Mouse (Mus musculus) macrophage (primary cell): ENCODE results near the gene Cdk20. TPM values are rescaled to one million over a fixed set of nuclear protein-coding genes. Genes with fewer than 3 reads are reported as not detected.
"Not testable (repeated sequence)": the region's sequence is repeated elsewhere in the genome, so short reads cannot be mapped to it uniquely, and the experiment has no call there.

Experiments used
- H3K27ac ChIP-seq: fragments of 350-480 bp; formaldehyde crosslinking; 2 replicates; pipeline ENCODE4 v1.9.0; 2021
- H3K36me3 ChIP-seq: fragments of 350-480 bp; formaldehyde crosslinking; 2 replicates; pipeline ENCODE4 v1.9.0; 2021; ENCODE audit errors: inconsistent target
- H3K4me3 ChIP-seq: fragments of 350-480 bp; formaldehyde crosslinking; 2 replicates; pipeline ENCODE4 v1.9.0; 2021; ENCODE audit errors: inconsistent target
- H3K79me2 ChIP-seq: fragments of 350-480 bp; formaldehyde crosslinking; 2 replicates; pipeline ENCODE4 v1.9.0; 2021; ENCODE audit errors: inconsistent target
- WGBS: methylation state at CpG from one replicate; pipeline ENCODE4 v1.1.7; 2026; ENCODE audit warnings: inconsistent platforms; ENCODE audit not compliant: missing documents; 5-methylcytosine and 5-hydroxymethylcytosine counted together
- polyA plus RNA-seq: library from polyadenylated mRNA; stranded (reverse); fragments of 250-400 nt; gene quantifications from 3 replicates; pipeline ENCODE4 v1.2.4, GENCODE M21; 2018; ENCODE audit warnings: inconsistent platforms

Gene Cdk20
- polyA plus RNA-seq, 1 experiment from 2014 or later = 11.3 TPM

DNA sequence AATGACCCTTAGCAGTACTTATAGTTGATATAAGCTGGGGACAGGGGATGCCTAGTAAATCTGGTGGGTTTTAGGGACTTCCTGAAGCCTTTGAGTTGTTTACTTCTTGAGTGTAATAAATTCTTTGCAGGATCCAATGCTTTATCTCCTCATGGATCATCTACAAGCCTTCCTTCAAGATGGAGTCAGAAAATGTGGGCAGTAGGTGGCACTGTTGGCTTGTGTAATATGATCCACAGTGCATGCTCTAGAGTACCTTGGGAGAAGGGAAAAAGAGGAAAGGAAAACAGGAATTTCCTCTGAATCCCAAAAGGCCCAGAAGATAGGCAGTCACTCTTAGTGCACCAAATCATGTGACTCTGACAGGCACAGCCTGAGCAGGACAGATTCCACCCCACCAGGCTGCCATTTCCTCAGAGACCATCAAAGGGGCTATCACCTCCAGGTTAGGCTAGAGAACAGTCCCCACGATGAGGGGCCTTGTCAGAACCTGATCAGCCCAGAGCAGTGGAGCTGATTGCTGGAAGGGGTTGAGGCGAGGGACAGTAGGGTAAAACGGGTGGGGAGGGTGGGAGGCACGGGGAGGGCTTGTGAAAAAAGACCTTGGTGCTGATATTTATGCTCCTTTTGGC, 11.3 kb downstream of the Cdk20 start:
- no peak overlapping the region for H3K4me3 ChIP-seq
- no peak overlapping the region for H3K27ac ChIP-seq
- peaks cover 10% of the 10 kb centered on the region for H3K36me3 ChIP-seq
- 67% methylated on average over 4 of the region's 4 CpGs for WGBS
- H3K79me2 ChIP-seq = no peaks in the 10 kb centered on the region

DNA sequence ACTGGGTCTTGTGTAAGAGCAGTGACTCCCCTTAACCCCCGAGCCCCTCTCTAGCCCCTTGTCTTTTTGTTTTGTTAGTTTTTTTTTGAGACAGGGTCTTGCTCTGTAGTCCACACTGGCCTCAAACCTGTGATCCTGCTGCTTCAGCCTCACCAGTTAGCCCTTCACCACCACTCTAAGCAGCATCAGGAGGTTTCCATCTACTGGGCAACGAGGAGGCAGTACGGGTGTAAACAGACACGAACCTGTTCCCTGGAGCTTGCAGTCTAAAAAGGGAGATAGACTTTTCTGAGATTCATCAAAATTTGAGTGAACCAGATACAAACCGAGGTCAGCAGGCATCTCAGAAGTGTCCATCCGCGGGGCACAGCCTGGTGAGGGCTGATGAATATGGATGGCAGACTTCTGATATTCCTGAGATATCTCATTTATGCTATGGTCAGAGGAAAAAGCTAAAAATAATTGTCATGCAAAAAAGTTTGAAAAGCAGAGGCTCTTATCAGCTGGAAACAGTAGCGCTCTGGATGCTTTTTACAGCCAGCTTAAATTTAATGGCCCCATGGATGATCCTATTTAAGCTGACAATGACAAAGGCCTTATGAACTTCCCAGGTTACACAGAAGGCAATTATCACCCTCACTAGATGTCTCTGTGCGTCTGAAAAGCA, 13.3 kb downstream of the Cdk20 start:
- 84% methylated on average over 9 of the region's 9 CpGs for WGBS

DNA sequence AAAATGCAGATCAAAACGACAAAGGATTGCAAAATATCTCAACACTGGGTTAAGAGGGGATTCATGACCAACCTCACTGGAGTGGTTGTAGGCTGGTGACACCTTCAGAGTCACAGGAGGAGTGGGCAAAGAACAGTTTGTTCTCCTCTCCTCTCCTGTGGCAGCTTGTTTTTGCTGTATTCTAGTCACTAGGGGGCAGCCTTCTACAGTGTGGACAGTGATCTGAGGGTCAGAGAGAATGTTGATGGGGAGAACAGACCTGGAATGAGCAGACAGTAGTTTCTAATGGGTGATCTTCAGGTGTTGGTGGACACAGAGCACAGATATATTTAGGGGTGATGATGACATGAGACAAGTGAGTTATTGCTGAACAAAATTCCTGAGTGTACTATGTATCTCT, 15.8 kb downstream of the Cdk20 start:
- Histone ChIP-seq H3K4me3 (no peak overlapping the region), H3K36me3 (no peaks in the 10 kb centered on the region), H3K79me2 (no peaks in the 10 kb centered on the region), H3K27ac (no peak overlapping the region)
- WGBS = 7% methylated on average over 1 of the region's 1 CpGs

More for the DNA sequence above, 13.3 kb downstream of the Cdk20 start:
- Histone ChIP-seq H3K36me3 (0 out of 2 replicates have a peak, but pooled peaks cover 3% of the 10 kb centered on the region), H3K79me2 (no peaks in the 10 kb centered on the region), H3K27ac (no peak overlapping the region), H3K4me3 (no peak overlapping the region)

DNA sequence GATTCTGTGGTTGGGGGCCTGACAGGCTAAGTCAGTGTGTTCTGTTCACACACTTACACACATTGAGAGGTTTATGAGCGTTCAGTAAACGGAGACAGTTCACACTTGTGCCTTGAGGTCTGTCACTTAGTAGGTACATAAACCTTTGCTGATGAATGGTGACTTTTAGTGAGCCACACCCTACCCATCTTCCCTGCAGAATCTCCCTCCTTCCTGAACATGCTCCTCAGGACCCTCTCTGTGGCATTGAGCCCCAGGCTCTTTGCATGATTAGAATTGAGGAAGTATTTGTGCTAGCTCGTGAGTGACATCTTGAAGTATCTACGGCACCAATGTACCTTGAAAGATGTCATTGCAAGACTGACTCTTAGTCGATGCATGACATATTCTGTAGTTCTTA, 16.6 kb downstream of the Cdk20 start:
- no peak overlapping the region for H3K27ac ChIP-seq
- H3K36me3 ChIP-seq = no peaks in the 10 kb centered on the region
- H3K79me2 ChIP-seq = no peaks in the 10 kb centered on the region
- WGBS = 69% methylated on average over 5 of the region's 5 CpGs
- H3K4me3 ChIP-seq = no peak overlapping the region

DNA sequence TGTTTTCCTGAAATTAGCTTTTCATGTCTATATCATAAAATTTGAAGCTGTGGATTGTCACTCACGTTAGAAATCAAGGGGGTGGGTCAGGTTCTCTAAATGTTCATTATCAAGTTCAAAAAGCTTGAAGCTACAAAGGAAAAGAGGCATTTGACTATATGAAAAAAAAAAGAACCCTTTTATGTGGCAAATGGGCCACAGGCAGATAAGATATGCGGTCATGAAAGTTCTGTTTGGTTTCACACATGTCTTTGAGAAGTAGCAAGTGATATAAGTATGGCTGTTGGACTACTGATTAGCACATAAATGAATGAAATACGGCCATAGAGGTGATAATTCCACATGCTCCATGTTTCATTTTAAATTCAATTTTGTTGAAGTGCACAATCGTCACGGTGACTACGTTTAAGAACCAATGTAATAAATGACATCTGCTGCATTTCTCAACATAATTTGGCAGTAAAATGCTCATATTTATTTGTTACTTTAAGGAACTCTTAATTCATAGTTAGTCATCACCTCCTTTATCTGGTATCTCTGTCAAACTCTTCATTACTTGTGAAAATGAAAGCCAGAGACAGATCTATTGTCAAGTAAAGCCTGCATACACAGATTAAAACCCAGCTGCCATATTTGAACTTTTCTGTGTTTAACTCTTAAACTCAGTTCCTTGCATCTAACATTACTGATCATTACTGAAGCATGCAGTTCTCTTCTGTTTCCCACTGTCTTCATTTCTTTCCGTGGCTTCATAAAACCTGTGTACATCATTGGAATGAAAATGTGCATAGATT, 18.1 kb downstream of the Cdk20 start:
- H3K79me2 ChIP-seq = no peaks in the 10 kb centered on the region
- no peak overlapping the region for H3K4me3 ChIP-seq
- no peaks in the 10 kb centered on the region for H3K36me3 ChIP-seq
- no peak overlapping the region for H3K27ac ChIP-seq
- WGBS = 78% methylated on average over 7 of the region's 7 CpGs

DNA sequence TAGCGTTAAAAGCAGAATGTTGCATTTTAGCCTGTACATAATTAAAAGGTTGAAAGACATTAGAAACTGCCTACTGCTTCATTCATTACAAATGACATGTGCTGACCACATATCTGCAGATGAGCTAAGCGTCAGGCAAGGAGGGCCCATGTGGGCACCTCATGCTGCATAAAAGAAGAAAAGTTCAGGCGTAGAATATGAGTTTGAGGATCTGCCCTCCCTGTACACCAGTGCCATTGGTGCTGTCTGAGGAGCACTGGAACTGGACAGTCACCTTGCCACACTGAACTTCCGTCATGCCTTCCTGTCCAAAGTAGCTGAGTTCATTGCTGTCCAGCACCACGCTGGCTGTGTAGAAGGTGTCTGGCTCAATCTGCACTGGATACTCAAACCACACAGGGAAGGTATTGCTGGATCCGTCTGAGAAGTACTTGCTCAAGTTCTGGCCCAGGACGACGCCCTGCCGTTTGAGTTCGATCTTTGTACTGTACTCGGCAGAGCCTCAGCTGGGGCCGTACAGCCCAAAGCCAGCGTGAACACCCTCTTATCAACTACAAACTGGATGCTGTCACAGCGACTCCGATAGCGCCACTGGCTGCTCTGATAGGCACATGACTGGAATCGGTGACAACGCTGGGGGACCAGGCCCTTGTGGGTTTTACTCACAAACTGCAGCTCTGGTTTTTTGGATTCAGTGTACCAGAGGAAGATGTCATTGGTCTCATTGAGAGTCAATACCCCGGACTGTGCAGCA, 25.3 kb downstream of the Cdk20 start:
- not testable (repeated sequence) for H3K4me3 ChIP-seq, H3K27ac ChIP-seq, H3K36me3 ChIP-seq, H3K79me2 ChIP-seq
- whole genome bisulfite sequencing = 94% methylated on average over 19 of the region's 19 CpGs

DNA sequence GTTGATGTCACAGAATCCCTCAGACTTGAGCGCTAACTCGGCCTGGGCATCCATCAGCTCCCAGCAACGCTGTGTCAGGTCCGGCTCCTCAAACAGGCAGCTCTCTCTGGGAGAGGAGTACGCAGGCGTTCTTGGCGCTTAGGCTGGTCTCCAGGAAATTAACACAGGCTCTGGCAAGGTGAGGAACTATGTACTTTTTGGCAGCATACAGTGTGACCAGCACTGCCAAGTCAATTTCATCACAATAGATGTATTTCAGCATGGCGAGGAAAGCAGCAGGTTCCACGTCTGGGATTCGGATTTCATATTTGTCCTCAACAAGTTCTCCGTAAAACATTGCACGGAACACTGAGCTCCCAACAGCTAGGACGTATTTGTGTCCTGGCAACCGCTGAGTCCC, 26.1 kb downstream of the Cdk20 start:
- H3K79me2 ChIP-seq = no peaks in the 10 kb centered on the region
- 95% methylated on average over 14 of the region's 14 CpGs for WGBS
- no peak overlapping the region for H3K27ac ChIP-seq
- H3K36me3 ChIP-seq = no peaks in the 10 kb centered on the region
- no peak overlapping the region for H3K4me3 ChIP-seq

DNA sequence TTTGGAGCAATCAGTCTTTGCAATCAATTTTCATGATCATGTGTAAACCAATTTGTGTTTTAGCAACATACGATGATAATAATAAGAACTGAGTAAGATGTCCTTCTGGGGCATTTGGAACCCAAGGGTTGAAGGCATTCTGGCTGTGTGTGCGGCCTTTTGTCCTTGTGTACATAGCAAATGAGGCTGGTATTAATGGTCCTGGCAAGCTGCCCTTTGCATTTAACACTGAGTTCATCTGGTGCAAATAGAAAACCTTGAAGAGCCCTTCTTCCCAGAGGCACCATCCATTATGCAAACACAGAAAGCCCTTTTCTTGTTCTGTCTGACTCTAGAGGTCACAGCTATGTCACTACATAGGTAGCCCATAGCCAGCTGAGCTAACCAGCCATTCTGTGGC, 30.5 kb downstream of the Cdk20 start:
- no peaks in the 10 kb centered on the region for H3K79me2 ChIP-seq
- no peak overlapping the region for H3K27ac ChIP-seq
- no peaks in the 10 kb centered on the region for H3K36me3 ChIP-seq
- 85% methylated on average over 2 of the region's 2 CpGs for WGBS
- H3K4me3 ChIP-seq = no peak overlapping the region

DNA sequence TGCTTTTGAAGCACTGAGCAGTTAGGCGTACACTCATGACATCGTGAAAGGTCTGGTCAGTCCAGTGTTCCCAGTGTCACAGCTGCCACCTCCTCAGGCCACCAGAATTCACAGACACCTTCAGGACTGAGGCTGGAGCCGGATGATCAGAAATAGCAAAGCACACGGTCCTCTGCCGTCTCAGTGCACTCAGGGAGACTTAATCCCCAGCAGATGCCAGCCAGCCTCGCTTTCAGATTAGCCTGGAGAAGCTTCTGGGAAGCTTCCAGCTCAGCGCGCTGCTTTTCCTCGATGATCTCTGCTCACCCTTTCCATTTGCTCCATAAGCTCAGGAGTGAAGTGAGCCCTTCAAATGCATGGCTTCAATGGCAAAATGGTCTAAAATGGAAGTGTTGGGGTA, 33.1 kb downstream of the Cdk20 start:
- WGBS = 83% methylated on average over 9 of the region's 9 CpGs
- Histone ChIP-seq H3K36me3 (no peaks in the 10 kb centered on the region), H3K4me3 (no peak overlapping the region), H3K79me2 (no peaks in the 10 kb centered on the region), H3K27ac (no peak overlapping the region)

DNA sequence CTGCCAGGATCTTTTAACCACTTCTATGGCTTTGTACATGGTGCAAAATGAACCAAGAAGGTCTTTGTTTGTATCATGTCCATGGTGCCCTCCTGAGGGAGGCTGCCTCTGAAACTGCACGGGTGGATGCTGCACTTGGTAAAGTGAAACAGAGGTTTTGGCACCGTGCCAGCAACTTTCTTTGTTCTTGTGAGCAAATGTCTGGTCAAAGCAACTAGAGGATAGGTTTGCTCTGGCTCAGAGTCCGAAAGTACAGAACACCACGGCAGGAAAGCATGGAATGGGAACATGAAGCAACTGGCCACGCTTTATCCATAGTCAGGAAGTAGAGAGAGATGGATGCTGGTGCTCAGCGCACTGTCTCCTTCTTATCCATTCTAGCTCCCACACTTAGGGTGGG, 35.8 kb downstream of the Cdk20 start:
- 87% methylated on average over 4 of the region's 6 CpGs for WGBS
- H3K79me2 ChIP-seq = no peaks in the 10 kb centered on the region
- no peak overlapping the region for H3K4me3 ChIP-seq

DNA sequence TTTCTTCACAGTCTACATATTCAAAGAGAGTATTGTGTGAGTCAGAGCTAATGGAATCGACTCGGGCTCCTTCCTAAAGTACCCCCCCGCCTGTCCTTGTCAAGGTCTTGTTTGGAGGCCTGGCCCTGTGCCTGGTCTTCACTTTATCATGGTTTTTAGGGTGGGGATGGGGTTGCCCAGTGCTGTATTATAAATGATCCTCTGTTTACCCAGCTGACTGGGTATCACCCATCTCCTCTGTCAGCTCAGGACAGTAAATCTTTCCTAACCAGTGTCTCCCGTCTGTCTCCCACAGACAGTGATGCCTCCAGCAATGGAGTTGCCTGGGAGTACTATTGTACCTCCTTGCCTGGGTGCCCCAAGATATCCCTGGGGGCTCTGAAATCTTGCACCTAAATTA, 45.9 kb downstream of the Cdk20 start:
- Histone ChIP-seq H3K36me3 (no peaks in the 10 kb centered on the region), H3K4me3 (no peak overlapping the region), H3K79me2 (no peaks in the 10 kb centered on the region), H3K27ac (no peak overlapping the region)
- WGBS = 99% methylated on average over 4 of the region's 4 CpGs

More for the DNA sequence above, 35.8 kb downstream of the Cdk20 start:
- H3K27ac ChIP-seq = no peak overlapping the region
- H3K36me3 ChIP-seq = no peaks in the 10 kb centered on the region

DNA sequence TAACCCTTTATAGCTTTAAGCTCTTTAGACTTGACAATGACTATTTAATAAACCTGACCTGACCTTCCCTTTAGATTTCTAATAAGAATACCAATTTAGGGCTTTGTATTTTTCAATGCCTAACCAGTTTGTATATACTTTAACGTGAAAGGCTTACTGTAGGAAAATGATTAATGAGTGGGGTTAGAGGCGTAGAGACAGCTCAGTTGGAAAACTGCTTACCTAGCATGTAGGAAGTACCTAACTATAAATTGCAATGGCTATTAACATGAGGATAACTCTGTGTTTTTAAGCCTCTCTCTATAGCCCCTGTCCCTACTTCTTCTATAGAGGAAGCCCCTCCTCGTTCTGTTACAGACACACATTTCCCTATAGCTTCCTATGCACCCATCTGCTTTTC, 47.8 kb downstream of the Cdk20 start:
- no peaks in the 10 kb centered on the region for H3K36me3 ChIP-seq
- 74% methylated on average over 3 of the region's 3 CpGs for WGBS
- H3K79me2 ChIP-seq = no peaks in the 10 kb centered on the region
- no peak overlapping the region for H3K27ac ChIP-seq
- no peak overlapping the region for H3K4me3 ChIP-seq

DNA sequence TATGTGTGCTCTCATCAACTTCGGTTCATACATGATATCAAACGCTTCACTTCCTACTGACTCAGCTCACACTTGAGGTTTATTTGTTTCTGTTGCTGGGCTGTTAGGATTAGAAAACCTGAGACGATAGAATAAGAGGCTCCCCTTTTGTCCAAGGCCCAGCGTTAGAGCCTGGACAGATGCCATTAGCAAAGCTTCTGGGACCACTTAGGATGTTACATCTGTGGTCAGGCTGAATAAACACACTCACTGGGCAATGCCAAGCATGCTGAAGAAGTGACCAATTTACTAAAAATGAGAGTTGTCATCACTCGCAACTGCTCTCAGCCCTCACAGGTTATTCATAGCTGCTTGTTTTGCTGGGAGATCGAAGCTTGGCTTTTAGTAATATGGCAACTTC, 57.8 kb downstream of the Cdk20 start:
- Histone ChIP-seq H3K36me3 (no peaks in the 10 kb centered on the region), H3K4me3 (no peak overlapping the region), H3K79me2 (no peaks in the 10 kb centered on the region), H3K27ac (no peak overlapping the region)
- 100% methylated on average over 6 of the region's 6 CpGs for WGBS
